Mouse (Mus musculus) cerebellum, adult 2 months (tissue): Measurements from ENCODE around the gene Rxfp2. TPM values are rescaled to one million over a fixed set of nuclear protein-coding genes. Genes with fewer than 3 reads are reported as not detected.

Source experiments
- DNase-seq, 2 experiments: peaks; one replicate each; pipeline ENCODE4 v3.0.0; 2021
- H3K27ac ChIP-seq: fragments of 200-500 bp; 2 replicates; pipeline ENCODE4 v1.5.1; 2012; ENCODE audit warnings: low read length, control low read depth, inconsistent platforms; ENCODE audit not compliant: insufficient read depth
- H3K27me3 ChIP-seq: fragments of 200-500 bp; 2 replicates; pipeline ENCODE4 v1.6.1; 2012; ENCODE audit warnings: inconsistent platforms, mild to moderate bottlenecking, low read length, moderate library complexity; ENCODE audit not compliant: control insufficient read depth, insufficient read depth
- H3K4me1 ChIP-seq: fragments of 200-500 bp; 2 replicates; pipeline ENCODE4 v1.6.1; 2011; ENCODE audit warnings: low read length; ENCODE audit not compliant: control insufficient read depth, insufficient read depth
- H3K4me3 ChIP-seq: fragments of 200-500 bp; replicated peaks from 2 replicates; pipeline ENCODE3; 2011; ENCODE audit warnings: mild to moderate bottlenecking, low read depth, low read length, control low read depth; ENCODE audit not compliant: insufficient read depth
- CTCF ChIP-seq: fragments of 200-500 bp; IDR thresholded peaks from 2 replicates; pipeline ENCODE4 v1.5.1; 2011; ENCODE audit warnings: low read depth, mild to moderate bottlenecking, control low read depth, low read length, moderate library complexity, borderline replicate concordance; ENCODE audit not compliant: insufficient read depth
- POLR2A ChIP-seq: fragments of 200-500 bp; IDR thresholded peaks from 2 replicates; pipeline ENCODE4 v1.6.1; 2011; ENCODE audit warnings: low read length, control low read depth, borderline replicate concordance; ENCODE audit not compliant: insufficient read depth
- WGBS: fragments of 180-500 bp; shearing (Covaris S2); methylation state at CpG from one replicate; pipeline ENCODE4 v1.1.7; 2018; 5-methylcytosine and 5-hydroxymethylcytosine counted together
- polyA plus RNA-seq: library from polyadenylated mRNA; depleted of rRNA; stranded (reverse); fragments of >200 nt; gene quantifications from 2 replicates; pipeline ENCODE4 v1.2.3, GENCODE M21; 2012

Rxfp2 gene
- polyA plus RNA-seq, 1 experiment = 0.23 TPM

GRCm38 (mm10) chr5:150116216-150116905 lies 97.9 kb downstream of the Rxfp2 start:
- Histone ChIP-seq H3K27ac (no peak overlapping the region), H3K27me3 (no peaks in the 10 kb centered on the region), H3K4me1 (peaks cover 4% of the 10 kb centered on the region; the same call in 1 of the 2 replicates), H3K4me3 (no peak overlapping the region)
- DNase-seq = no peak
- TF ChIP-seq CTCF (no peak), POLR2A (no peak)
- 62% methylated on average over 9 of the region's 9 CpGs for WGBS

GRCm38 (mm10) chr5:150116906-150117216 lies 98.4 kb downstream of the Rxfp2 start:
- Histone ChIP-seq H3K27me3 (no peaks in the 10 kb centered on the region), H3K4me1 (peaks cover 4% of the 10 kb centered on the region; the same call in 1 of the 2 replicates), H3K27ac (no peak overlapping the region), H3K4me3 (no peak overlapping the region)
- TF ChIP-seq CTCF (peak; percentile 37; the same call in 1 of the 2 replicates), POLR2A (no peak)
- WGBS = 84% methylated on average over 6 of the region's 6 CpGs
- DNase-seq = no peak

GRCm38 (mm10) chr5:150118124-150118454 lies 99.6 kb downstream of the Rxfp2 start:
- Histone ChIP-seq H3K27me3 (no peaks in the 10 kb centered on the region), H3K4me3 (peak overlapping the region; percentile 65), H3K27ac (no peak overlapping the region), H3K4me1 (peaks cover 4% of the 10 kb centered on the region; the same call in 1 of the 2 replicates)
- 22% methylated on average over 8 of the region's 8 CpGs for WGBS
- TF ChIP-seq CTCF (no peak), POLR2A (no peak)
- no peak for DNase-seq

- TF ChIP-seq CTCF = no peak
- under 1% methylated on average over 68 of the region's 68 CpGs for WGBS
- H3K27ac ChIP-seq = peak within 1 kb of the TSS; percentile 43; the same call in 1 of the 2 replicates
Measured at GRCm38 (mm10) chr5:150118455-150119241, 100.2 kb downstream of the Rxfp2 start, which contains the start of gene Fry. Gene Fry (plus strand): TSS chr5:150118645.

GRCm38 (mm10) chr5:150120676-150121075 lies 102.2 kb downstream of the Rxfp2 start:
- Histone ChIP-seq H3K4me3 (peak overlapping the region; percentile 10), H3K27me3 (no peaks in the 10 kb centered on the region), H3K4me1 (peaks cover 4% of the 10 kb centered on the region; the same call in 1 of the 2 replicates), H3K27ac (peak overlapping the region; percentile 48; the same call in 1 of the 2 replicates)
- WGBS = 33% methylated on average over 8 of the region's 8 CpGs
- DNase-seq = peak; percentile 45 to 76
- TF ChIP-seq POLR2A = 0 out of 2 replicates have a peak, but pooled peaks have one; percentile 11
- TF ChIP-seq CTCF = no peak

More at GRCm38 (mm10) chr5:150118455-150119241, 100.2 kb downstream of the Rxfp2 start, which contains the start of gene Fry:
- Histone ChIP-seq H3K27me3 (no peaks in the 10 kb centered on the region), H3K4me3 (peak within 1 kb of the TSS; percentile 65), H3K4me1 (peaks cover 4% of the 10 kb centered on the region; the same call in 1 of the 2 replicates)
- DNase-seq = peak; percentile 89 to 92

- no peaks in the 10 kb centered on the region for H3K27me3 ChIP-seq
- TF ChIP-seq POLR2A (no peak), CTCF (no peak)
- H3K27ac ChIP-seq = no peak overlapping the region
- H3K4me3 ChIP-seq = no peak overlapping the region
- DNase-seq = no peak
- WGBS = 97% methylated on average over 4 of the region's 4 CpGs
- H3K4me1 ChIP-seq = peaks cover 4% of the 10 kb centered on the region; the same call in 1 of the 2 replicates
Measured at GRCm38 (mm10) chr5:150122095-150122494, 103.6 kb downstream of the Rxfp2 start.

- WGBS = 70% methylated on average over 2 of the region's 2 CpGs
- peak in 1 of 2 experiments; percentile 25 for DNase-seq
- Histone ChIP-seq H3K4me1 (peaks cover 4% of the 10 kb centered on the region; the same call in 1 of the 2 replicates), H3K27ac (no peak overlapping the region), H3K27me3 (no peaks in the 10 kb centered on the region), H3K4me3 (no peak overlapping the region)
- TF ChIP-seq CTCF = no peak
- TF ChIP-seq POLR2A = no peak
Measured at GRCm38 (mm10) chr5:150122571-150122970, 104.1 kb downstream of the Rxfp2 start.
